Mouse (Mus musculus) ovary, postnatal 14 days (tissue): ENCODE results near the gene Tmem178b.
A peak's percentile ranks its signal among the peaks of the same experiment; 100 is the strongest.

Experiments
- DNase-seq: peaks from one replicate; pipeline ENCODE4 v3.0.0; 2022; ENCODE audit warnings: low spot score

Gene Tmem178b

DNA sequence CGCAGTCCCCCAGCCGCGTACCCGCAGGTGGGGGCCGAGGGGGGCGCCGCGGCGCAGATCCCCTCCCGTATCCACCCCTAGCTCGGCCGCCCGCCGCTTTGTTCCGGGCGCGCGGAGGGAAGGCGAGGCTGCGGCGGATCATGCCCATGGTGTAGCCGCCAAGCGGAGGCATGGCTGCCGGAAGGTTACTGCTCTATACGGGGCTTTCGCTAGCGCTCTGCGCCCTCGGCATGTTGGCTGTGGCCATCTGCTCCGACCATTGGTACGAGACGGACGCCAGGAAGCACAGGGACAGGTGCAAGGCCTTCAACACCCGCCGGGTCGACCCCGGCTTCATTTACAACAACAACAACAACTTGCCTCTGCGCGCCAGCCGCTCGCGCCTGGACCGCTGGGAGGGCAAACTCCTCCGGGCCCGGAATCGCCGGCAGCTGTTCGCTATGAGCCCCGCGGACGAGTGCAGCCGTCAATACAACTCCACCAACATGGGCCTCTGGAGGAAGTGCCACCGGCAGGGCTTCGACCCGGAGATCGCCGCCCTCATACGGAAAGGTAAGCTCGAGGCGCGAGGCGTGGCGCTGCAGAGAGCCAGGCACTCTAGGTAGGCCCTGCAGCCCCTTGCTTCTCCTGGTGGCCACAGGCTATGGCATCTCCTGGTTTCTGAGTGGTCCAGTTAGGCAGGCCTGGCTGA lies at the start of gene Tmem178b:
Tmem178b (plus strand) TSS at position 371 of the 691 bp plus-strand sequence.
- no peak for DNase-seq

DNA sequence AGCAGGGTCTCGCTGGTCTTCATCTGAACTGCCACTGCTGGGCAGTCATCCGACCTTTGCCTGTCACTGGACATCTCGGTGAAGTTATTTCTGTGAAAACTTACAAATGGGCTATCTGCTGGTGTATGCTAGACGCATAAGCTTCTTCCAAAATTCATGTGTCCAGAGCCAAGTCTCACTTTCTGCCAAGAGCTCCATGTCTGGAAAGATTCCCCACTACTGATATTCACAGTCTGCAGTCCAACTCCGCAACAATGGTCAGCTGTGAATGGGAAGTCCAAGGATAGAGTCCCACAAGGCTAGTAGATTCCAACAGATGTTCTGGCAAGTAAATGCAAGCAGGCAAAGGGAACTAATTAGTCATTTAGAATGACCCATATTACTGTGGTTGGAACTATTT lies 44.3 kb upstream of the Tmem178b start:
- DNase-seq, result peak; percentile 15

DNA sequence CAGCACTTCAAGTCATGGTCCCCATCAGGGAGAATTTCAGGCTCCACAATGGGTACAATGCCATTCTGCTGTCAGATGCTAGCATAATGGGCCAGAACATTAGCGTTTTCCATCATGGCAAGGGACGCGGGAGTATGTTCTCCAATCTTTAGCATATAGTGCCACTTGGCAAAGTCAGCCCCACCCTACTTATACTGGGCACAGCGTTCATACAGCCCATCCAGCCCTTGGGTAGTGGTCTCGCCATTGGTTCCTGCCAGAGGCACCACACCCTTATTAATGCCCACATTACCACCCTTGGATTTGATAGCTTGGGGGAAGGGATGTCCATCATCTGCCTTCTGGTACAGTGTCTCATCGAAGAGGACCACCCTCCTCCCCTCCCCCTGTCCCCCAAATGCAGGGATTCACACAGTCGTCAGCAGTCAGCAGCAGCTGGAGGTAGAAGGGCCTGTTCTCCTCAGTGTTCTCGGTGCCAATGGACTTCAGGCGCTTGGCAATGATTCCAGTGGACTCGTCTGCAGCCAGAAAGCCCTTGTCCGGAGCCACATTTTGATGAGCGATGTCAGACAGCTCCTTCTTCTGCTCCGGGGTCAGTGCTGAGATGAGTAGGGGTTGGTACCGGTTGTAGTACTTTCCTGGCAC lies 29.3 kb upstream of the Tmem178b start:
- DNase-seq, result no peak

DNA sequence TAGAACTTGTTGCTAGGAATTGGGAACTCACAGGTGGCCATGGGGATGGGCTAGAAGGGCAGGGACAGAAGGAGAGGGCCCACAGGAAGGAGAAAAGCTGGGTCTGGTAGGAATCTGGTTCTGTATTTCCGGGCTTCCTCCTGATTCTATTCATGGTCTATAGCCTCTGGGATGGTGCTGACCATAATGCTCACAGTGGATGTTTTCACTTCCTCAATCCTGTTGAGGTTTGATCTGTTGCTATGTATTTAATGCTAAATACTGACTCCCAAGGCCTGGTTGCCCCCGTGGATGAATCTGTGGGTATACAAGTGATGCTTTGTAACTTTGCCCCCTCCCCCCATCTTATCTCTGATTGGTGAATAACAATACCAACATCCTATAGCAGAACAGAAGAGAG lies 25.5 kb upstream of the Tmem178b start:
- no peak for DNase-seq

DNA sequence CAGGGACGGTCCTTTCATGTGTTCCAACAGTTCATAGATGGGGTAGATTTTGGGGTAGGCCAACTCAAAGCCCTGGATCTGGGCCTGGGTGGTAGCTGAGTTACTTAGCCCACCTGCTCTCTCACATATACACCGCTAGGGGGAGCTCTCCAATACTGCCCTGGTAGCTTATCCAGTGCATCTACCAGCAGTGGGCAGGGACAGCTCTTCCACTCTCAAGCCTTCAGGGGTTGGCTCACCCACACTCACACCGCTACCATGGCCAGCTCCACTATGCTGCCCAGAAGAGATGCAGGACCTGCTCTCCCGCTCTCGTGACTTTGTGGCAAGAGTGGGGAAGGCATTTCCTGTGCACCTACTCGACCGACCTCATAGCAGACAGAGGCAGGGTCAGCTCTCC lies 24.3 kb upstream of the Tmem178b start:
- DNase-seq, result no peak

DNA sequence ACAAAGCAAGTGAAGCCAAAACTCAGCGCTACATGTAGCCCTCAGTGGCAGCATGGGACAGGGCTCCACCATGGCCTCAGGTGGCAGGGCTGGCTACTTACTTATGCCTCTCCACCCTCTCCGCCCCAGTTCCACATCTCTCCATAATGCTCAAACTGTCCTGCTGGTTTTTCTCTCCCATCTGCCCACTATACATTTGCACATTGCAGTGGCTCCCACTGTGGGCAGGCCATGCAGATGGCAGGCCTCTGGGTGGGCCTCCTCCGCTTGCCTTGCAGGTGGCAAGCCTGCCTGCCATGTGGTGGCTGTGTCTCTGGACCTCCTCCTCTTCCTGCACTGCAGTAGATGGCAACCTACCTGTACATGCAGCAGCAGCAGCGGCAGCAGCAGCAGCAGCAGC lies 23.4 kb upstream of the Tmem178b start:
- no peak for DNase-seq

DNA sequence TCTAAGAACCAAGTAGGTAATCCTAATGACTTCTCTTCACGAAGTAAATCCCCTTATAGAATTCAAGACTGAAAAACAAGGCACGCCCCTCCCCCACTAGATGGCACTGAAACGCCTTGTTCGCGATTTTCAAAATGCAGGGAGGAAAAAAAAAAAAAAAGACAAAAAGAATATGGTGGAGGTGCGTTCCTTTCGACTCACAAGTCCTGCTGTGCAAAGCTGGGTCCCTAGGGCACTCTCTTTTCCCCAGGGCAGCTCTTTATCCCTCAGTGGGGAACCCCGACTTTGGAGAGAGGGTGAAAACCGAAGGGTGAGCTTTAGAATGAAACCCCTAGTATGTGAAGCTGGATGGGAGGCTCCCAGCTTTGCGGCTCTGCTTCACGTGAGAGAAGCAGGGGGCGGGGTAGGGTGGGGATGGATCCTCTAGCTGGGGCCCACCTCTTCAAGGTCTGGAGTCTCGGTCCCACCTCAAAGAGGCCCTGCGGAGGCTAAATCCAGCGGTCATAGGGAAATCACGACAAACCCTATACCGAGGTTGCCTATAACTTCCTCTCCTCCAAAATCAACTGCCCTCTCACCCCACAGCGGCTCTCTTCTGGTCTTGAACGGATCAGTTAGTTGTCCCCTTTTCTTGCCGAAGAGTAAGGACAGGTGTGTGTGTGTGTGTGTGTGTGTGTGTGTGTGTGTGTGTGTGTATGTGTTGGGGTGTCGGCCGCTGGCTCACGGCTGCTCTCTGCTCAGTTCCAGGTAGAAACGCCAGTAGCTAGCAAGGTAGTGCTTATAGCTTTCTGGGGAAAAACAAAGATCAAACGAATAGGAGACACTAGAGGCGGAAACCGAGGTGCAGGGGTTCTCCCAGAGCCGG lies 2.6 kb upstream of the Tmem178b start:
- peak; percentile 15 for DNase-seq

DNA sequence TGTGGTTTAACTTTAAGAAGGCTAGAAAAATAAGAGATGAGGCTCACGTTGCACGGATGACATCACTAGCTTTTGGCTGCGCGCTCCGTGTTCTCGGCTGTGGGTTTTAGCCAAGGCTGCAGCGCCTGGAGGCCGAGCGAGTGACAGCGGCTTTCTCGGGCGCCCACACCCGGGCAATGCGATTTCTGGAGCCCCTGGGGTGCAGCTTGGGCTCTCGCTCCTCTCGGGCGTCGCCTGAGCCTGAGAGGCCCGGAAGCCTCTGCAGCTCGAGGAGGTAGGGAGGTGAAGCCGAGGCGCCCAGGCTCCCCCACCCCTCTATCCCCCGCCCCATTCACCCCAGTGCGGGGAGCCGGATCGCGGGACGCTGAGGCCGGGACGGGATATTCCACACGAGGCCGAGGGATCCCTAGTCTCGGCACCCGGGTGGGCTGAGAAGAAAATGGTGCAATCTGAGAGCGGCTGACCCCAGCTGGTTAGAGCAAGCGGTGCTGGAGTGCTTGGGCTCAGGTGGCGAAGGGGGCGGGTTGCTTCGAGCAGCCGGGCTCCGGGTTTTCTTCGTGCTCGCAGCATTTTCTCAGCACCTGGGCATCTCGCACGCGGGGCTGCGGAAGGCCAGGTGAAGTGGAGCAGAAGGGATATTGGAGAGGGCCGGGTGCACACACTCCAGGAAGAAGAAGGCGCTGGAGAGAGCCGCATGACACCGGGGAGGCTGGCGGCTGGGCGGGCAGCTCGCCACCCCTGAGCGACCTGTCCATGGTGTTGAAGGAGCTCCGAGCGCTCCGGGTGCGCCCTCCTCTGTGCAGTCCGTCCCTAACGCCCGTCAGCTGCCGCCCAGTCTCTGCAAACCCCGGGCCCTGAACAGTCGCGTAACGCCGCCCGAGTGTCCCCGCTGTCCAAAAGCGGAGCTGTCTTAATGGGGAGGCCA lies 1.4 kb upstream of the Tmem178b start:
- DNase-seq, result peak; percentile 34

DNA sequence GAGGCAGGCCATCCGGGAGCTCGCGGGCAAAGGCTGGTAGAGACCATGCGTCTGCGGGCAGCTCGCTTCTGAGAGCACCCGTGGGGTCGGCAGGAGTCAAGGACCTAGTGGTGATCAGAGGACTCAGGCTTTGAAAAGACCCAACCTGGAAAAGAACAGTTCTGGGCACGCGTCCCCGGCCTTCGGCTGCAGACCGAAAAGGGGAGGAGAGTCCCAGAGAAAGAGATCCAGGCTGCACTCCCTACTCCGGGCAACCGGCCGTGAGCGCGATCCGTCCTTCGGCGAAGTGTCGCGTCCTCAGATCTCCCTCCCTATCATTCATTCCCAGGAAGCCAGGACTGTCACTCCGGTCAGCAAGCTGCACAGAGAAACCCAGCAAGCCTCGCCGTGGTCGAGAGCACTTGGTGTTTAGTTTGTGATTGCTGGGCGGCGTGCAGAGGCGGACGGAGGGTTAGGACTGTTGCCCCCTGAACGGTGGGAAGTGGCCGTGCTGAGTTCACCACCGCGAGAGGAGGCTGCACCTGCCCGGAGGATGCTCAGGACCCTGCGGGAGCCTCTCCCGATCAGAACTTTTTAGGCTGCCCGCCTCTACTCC lies 668 bp upstream of the Tmem178b start:
- DNase-seq, result no peak

DNA sequence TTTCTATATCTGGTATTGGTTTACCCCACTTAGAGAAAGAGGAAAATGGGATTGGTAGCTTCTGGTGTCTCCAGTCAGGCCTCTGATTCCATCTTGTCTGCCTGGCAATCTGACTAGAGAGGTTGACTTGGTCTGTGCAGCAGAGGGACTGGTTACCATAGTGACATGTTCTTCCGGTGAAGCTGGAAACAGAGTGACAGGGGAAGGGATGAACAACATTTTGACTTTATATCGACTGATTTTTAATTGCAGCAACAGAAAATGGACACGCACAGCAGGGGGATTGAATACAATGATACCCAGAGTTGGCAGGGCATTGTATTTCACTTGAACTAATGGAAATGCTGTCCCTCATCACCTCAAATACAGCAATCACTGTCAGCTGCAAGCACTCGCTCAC lies 2.1 kb downstream of the Tmem178b start:
- no peak for DNase-seq

DNA sequence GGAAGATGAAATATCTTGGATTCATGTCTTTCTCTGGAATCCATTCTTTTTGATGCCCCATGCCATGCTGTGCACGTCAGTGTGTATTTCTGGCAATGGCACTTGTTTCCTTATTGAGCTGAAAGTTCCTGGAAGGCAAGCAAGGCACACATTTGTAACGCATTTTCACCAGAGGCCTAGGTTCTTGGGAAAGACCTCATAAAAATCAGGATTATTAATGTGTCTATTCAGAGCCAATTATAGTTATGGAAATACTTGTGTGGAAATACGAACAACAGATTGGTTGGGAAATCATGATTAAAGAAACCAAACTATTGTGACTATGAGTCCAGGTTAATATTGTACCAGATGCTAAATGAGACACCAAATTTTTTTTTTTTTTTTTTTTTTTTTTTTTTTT lies 3.4 kb downstream of the Tmem178b start:
- no peak for DNase-seq

DNA sequence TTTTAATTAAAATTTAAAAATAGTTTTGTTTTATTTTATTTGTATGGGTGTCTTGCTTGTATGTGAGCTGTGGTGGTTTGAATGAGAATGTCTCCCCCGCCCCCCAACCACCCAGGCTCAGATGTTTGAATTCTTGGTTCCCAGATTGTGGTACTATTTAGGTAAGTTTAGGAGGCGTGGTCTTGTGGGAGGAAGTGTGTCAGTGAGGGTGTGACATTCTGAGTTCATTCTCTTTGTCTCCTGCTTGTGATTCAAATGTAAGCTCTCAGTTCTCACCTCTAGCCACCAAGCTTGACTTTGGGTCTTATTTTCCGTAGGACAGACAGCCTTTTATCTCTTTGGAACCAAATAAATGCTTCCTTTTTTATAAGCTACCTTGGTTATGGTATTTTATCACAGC lies 17.7 kb downstream of the Tmem178b start:
- DNase-seq, result no peak

DNA sequence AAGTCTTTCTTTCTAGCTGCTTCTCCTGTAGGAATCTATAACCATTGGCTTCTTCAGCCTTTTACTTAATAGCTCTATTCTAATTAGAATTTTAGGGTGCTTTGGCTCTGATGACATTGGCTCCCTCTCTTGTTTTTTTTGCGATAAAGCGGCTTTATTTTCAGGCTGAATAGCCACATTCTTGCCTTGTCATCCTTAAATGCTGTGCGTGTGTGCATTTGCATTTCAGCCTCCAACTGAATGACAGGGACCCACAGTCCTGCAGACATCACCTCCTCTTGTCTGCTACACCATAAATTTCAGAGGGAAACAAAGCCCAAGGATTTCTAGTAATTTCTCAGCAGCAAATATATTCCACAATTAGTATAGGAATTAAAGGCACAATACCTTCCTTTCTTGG lies 23.4 kb downstream of the Tmem178b start:
- DNase-seq, result no peak

DNA sequence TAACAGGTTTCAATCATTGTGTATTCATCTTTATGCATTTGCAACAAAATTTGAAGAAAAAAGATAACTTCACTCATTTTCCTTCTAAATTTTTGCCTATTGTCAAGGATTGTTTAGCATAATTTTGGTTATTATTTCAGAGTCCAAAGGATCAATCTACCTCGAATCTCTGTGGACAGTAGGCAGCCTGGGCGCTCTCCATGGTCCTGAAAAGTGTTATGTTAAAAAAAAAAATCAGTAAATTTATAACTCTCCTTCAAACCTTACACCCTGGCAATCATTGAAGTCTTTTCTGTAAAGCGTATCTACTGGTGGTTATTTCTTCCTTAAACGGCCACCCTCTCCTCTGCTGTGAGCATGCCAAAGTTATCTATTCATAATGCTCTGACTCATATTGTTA lies 26.2 kb downstream of the Tmem178b start:
- DNase-seq, result peak; percentile 6

DNA sequence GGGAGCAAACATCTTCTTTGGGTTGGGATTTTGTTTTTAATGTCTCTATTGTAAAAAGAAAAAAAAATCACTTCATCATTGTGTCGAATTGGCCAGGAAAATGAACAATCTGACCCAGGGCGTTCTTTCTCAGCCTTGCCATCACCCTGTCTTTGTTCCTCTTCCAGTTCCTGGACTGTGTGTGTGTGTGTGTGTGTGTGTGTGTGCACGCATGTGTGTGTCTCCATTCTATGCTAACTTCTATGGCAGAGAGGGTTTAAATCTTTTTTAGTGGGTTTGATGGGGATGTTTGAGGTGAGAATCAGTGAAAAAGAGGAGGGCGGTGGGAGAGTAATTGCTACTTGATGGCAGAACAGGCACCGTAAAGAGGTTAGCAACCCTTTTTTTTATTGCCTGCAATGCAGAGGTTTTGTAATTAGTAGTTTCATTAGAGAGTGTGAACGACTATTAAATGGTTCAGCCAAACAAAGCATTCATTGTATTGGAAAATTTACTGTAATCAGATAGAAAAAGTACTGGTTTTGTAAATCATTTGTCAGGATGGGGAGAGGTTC lies 30.2 kb downstream of the Tmem178b start:
- DNase-seq, result no peak

DNA sequence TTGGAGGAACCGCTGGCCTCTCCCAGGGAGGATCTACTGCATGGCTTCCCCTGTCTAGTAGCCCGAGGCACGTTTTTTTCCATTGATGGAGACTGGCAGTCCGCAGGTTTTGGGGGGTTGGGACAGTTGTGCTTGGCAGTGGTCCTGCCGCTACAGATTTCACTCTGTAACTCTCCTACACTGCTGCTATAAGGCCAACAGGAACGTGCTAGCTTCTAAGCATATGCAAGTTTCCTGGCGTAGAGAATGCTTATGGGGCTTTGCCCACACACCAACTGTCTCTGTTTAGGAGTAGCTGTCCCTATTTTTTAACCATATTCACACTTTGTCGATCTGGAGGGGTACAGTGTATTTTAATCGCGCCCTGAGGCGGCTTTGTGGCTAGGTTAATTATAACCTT lies 30.8 kb downstream of the Tmem178b start:
- DNase-seq, result no peak

DNA sequence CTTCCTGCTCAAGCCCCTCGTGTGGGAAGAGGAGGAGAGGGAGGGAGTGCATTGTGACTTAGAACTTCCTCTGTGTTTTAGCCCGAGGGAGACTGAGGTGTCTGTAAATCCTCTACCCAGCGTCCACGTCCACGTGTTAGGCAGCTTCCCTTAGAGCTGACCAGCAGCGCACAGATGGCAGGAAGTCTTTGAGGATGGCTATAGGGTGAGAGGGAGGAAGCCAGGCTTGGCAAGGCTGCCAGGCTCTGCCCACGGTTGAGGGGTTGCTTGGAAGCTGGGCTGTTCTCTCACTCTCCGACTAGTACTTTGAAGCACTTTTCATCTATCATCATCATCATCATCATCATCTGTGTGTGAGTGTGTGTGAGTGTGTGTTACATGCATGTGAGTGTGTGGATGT lies 41.9 kb downstream of the Tmem178b start:
- DNase-seq, result no peak

DNA sequence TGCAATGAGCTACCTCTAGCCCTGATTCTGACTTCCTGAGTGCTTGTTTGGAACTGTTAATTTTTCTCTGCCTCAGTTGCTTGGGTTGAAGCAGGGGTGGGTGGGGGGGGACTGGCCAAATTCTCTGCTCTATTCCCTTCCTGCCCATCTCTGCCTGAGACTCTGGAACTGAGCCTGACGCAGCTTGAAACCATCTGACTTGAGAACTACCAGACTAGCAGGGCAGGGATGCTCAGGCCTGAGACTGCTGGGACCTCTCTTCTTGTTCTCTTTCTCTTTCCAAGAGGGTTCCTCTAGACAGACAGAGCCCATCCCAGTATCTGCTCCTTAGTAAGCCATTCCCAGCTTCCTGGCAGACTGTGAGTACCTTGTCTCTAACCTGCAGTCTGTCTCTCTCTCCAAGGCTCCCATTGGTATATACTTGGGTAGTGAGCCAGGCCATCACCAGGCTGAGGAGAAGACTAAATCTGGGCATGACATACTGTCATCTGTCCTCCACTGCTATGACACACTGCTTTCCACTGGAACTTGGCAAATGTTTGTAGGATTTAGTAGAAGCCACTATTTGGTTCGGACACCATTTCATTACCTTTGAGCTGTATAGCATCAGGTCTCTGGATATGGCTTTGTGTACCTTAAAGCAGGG lies 42.7 kb downstream of the Tmem178b start:
- no peak for DNase-seq

DNA sequence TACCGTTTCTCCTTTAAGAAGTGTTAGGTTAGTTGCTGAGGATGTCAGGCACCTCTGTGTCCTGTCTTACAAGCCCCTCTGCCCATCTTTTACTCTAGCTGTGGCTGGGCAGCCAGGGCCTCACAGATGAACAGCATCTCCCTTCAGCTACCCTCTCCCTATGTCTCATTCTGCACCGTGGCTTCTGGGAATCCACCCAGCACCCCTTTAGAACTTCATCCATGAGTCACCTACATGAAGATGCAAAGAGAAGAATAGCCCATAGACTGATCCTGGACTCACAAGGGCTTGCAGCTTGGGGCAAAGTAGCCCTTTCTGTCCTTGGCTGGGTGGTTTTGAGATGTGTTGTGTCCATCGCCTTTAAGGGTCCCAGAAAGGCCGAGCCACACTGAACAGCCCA lies 43.4 kb downstream of the Tmem178b start:
- no peak for DNase-seq

DNA sequence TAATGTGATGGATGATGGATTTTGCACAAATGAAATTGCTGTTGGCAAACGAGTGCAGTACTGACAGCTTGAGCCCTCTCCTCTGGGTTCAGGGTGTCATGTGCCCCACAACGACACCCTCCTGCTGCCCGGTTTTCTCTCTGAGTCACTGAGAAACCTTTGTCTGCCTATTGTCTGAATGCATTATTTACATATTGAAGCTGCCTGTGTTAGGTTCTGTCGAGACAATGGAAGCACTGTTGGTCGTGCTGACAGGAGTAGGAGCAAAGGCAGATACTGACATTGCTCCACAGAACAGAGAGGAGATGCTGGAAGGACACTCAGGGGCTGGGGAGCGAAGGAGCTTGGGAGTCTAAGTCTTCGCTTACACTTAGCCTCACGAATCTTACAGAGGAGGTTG lies 44.2 kb downstream of the Tmem178b start:
- no peak for DNase-seq

DNA sequence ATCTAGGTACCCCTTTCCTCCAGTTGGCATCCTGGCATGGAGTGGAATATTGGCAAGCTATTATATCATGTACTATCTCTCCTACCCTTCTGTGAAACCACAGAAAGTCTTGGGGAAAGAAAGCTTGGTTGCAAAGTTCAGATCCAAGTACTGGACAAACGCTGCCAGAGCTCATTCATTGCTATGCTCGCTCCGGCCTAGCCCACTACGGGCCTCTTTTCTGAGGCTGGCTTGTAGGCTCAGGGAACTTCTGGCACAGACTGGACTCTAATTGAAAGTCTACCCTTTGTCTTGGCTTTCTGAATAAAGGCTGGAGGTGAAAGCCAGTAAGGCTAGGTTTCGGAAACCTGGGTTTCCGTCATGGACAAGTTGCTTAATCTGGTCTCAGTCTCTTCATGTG lies 44.7 kb downstream of the Tmem178b start:
- DNase-seq, result no peak
